Mouse (Mus musculus): ENCODE data around the gene Dhrs7.

Dhrs7 gene

DNA sequence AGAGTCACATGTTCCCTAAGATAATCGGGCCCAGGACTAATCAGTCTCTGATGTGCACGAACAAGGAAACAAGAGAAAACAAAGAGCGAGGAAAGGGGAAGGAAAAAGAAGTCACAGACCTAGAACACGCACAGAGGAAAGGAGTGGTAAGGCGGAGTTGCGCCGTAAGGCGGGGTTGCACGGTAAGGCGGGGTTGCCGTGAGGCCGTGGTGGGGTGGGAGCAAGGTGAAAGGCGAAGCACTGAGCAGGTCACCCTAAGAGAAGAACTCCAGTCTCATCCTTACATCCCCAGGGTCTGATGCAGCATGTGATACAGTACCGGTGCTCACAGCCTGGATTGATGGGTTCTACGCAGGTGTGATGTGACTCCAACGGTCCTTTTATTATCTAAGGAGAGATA is 8.9 kb downstream of the Dhrs7 start:
- 89% methylated on average over 16 of the region's 16 CpGs for WGBS

DNA sequence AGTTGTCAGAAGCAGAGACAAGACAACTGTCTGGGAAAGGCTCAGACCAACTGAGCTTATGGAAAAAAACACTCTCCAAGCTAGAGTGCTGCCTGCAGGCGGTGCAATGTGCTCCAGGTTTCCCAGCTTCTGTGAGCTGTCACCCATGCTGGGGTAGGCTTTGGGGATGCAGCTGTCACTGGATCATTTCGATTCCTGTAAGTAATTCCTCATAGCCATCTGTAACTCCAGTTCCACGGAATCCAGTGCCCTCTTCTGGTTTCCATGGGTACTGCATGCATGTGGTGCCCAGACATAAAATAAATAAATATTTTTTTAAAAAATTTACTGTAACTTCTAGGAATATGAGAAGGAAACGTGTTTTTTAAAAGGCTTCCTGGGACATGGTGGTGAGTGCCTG is 10.0 kb downstream of the Dhrs7 start:
- 16% methylated on average over 4 of the region's 4 CpGs for WGBS

DNA sequence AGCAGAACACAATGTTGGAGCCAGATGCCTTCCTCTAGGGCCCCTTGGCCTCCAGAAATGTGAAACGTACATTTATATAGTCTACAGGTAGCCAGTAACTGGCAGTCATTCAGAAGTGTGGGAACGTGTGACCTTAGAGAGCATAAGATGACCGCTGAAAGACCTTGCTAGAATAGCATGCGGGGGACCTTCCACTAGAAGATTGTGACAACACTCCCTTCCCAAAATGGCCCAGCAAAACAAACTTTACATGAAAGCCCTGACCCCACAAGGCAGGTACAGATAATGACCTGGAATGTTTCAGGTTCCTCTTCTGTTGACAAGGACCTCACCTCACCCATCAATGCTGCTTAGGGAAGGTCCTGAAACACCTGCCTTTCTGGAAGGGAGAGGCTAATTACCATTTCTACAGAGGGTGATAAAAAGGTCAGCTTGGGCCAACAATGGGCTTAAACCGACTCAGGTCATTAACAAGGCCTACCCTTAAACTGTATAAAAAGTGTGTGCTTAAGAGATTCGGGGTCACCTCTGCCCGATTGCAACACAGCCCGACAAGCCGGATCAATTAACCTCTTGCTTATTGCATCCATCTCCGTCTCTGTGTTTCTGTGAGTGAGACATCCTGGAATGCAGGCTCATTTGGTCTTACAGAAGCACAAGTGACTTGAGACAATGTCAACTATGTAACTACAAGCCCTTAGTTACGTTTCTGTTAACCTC is 14.9 kb downstream of the Dhrs7 start, which contains the start of gene Gm4756:
Gene Gm4756, minus strand, starts transcription at position 51 of the 720 bp plus-strand sequence.
- WGBS, result 90% methylated on average over 11 of the region's 11 CpGs

DNA sequence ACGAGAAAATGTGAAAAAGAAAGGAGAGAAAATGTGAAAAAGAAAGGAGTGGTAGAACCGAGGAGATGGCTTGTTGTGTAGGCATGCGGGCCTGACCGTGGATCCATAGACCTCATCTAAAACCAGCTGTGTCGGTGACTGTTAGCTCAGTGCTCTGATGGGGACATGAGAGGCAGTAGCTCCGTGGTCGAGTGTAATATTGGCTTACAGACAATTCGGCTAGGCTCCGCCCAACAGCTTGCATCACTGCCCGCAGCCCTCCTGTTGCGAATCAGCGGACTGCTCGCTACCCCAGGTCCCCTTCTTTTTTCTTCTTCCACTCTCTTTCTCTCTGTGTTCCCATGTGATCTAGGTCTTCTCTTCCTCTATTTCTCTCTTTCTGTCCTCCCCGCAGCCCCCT is 15.8 kb downstream of the Dhrs7 start:
- WGBS, result 94% methylated on average over 14 of the region's 14 CpGs

DNA sequence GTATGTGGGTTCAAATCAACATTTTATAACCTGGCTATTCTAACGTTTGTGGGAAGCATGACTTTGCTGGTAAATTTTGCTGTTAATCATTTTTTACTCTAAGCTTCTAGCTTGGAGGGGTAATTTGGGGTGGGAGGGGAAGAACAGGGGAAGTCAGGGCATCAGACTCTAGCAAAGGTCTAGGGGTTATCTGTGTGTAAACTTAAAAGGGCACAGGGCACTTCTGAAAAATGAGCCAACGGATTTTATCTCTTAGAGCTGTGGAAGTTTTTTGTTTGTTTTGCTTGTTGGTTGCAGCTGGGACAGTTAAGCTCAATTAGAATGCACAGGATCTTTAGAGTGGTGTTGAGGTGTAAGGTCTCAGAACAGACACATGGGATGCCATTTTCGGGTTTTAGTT is 26.7 kb downstream of the Dhrs7 start:
- 87% methylated on average over 3 of the region's 3 CpGs for WGBS

DNA sequence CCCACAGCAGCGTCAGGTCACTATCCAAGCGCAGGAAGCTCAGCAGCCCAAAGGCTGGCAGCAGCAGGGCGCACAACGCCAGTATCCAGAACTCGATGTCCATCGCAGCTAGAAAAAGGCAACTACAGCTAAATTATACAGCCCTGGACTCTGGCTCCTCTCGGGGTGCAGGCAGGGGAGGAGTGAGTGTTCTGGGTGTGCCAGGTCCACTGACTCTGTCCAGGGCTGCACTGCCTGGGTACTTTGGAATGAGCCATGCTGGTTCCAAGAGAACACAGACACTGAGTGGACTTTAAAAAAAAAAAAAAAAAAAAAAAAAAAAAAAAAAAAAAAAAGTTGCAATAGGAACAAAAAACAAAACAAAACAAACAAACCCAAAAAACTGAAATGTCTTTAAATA is 36.0 kb downstream of the Dhrs7 start:
- WGBS, result 95% methylated on average over 7 of the region's 7 CpGs

DNA sequence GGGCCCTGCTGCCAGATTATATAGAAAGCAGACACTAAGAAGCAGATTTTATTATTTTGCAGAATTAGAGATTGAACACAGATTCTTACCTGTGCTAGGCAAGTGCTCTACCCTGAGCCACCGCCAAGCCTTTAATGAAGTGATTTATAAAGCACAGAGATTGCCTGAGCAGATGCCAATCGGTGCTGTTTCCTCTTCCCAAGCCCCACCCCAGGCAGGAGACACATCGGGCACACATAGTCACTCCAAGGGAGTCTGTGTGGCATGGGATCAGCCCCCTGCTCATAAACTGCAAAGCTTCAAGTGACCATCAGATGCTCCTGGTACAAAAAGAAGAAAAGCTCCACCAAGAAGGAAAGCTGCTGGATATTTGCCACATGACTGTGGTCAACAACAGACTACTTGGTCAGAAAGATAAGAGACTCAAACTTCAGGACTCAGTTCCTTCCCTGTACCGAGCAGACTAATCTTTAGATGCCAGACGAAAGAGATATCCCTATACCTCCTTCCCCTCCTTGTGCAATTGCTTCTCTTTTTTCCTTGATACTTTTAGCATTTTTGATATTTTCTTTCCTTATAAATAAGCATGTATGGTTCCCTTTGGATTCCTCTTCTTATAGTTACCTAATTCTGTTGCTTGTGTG is 41.7 kb downstream of the Dhrs7 start:
- 89% methylated on average over 5 of the region's 5 CpGs for WGBS

DNA sequence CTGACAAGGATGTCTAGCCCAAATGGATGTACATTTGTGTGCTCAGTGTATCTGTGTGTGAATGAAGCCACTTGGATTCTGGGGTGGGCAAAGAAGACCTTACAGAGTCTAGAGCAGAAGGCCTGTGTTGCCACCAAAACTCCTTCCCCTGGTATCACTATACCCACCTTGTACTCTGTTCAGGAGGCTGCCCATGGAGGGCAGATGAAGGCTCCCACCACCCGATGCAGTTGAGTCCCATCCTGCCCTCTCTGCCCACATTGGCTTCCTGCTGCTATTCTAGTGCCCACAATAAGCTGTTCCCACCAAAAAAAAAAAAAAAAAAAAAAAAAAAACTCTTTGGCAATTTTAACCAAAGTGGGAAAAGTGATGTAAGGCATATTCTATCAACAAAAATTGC is 43.3 kb downstream of the Dhrs7 start:
- WGBS, result 81% methylated on average over 1 of the region's 1 CpGs

DNA sequence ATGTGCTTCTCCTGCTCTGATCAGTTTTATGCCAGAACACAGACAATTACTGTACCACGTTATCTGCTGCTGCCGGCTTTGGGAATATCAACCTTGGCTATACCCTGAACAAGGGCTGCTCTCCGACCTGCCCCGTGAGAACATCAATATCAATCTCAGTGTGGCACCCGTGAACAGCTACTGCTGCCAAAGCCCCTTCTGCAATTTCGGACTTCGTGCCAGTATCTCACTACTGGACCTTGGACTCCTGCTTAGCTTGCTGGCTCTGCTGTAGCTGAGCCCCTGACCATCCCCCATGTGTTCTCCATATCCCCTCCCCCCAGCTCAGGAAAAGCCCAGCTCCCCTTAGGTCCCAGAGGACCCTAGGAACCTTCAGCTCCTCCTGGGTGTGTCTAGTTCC is 43.9 kb downstream of the Dhrs7 start:
- WGBS, result 90% methylated on average over 7 of the region's 7 CpGs

DNA sequence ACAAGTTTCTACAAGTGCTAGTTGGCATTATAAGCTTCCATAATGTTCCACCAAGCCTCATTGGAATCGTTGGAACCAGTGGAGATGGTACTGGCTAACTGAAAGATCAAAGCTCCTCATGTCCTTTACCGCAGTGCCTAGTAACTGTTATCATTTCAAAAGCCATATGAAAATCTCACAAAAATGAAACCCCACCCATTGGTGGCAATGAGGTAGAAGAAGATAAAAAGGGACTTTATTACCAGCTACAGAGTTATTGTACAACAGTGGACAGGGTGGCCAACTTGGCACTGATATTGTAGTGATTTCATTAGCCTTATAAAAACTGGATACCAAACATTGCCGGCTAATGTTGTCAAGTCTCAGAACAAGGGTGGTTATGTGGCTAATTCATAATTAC is 52.7 kb downstream of the Dhrs7 start:
- 91% methylated on average over 3 of the region's 3 CpGs for WGBS

All from cerebral cortex, adult 2 months (tissue).